Mouse (Mus musculus): ENCODE measurements around the gene Tmem232.

- no peak for TF ChIP-seq EP300 (IDR thresholded peaks at IDR 0.05; ENCODE audit: insufficient read depth, low read depth, low read length)
- TF ChIP-seq POLR2A (IDR thresholded peaks at IDR 0.05; ENCODE audit: insufficient read depth, low read length): no peak
Measured at GRCm38 (mm10) chr17:65571466-65571865, 30.9 kb upstream of the Tmem232 start.
